In the genomic region with DNA sequence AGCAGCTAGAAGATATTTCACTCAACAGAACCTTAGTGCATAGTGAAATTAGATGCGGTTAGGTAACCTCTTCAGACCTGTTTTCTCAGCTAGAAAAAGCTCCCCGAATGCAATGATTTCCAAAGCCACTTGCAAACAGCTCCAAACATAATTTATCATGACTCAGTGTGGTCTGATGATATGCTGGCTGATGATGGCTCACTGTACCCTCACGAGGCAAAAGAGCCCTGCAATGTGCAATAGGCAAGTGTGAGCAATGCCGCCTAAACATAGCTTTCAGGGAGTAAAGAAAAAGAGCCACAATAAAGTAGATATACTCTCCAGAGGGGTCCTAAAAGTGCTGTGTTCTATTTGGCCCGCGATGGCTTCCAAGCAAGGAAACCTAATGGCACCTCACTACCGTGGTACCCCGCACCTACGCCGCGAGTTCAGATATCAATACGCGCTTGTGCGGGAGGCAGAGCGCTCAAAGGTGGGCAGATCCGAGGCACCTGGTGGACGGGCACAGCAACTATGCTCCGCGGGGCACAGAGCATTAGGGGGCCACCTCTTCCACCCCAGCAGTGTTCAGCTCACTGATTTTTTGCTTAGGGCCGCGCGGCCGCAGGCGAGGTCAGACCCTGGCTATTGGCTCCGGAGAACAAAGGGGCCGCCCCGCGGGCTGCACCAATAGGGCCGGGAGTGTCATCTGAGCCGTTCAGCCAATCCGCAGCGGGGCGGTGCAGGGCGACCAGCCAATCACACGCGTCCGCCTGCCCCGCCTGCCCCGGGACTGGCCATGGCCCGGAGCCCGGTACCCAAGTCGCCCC, we compare ENCODE assay signal across 8 mouse cellular contexts. TPM values are rescaled to one million over a fixed set of nuclear protein-coding genes. Genes with fewer than 3 reads are reported as not detected.
DNase-seq lines count a peak whose midpoint lies in the region; ATAC-seq and TF ChIP-seq lines count a peak whose summit lies in the region.

A gene (plus strand): TSS at position 793 of the 809 bp plus-strand sequence.

- H3K27me3 ChIP-seq in cerebellum, adult 2 months (ENCODE audit: control insufficient read depth, insufficient read depth, low read length), result no peaks in the 10 kb centered on the region
- H3K27me3 ChIP-seq in forebrain, postnatal 0 days (ENCODE audit: insufficient read depth, low read length), result no peaks in the 10 kb centered on the region
- H3K27me3 ChIP-seq in lung, embryonic 14.5 days (ENCODE audit: insufficient read depth, low read length), result no peaks in the 10 kb centered on the region

- peaks cover 6% of the 10 kb centered on the region for H3K4me1 ChIP-seq in cerebellum, adult 2 months (ENCODE audit: control insufficient read depth, insufficient read depth, low read length)
- peaks cover 9% of the 10 kb centered on the region; the same call in 1 of the 2 replicates for H3K4me1 ChIP-seq in forebrain, postnatal 0 days (ENCODE audit: insufficient read depth)
- peaks cover 3% of the 10 kb centered on the region for H3K4me1 ChIP-seq in lung, embryonic 14.5 days (ENCODE audit: insufficient read depth)

- peak; percentile 99 for ATAC-seq in forebrain, postnatal 0 days
- ATAC-seq in lung, embryonic 14.5 days (ENCODE audit: insufficient read depth), result peak; percentile 99
- ATAC-seq in neutrophil, adult 5-6 weeks (ENCODE audit: extremely low read depth, insufficient number of reproducible peaks, low FRiP score, poor library complexity, severe bottlenecking), result peak; percentile 98

- no peak for TF ChIP-seq CTCF in cerebellum, adult 2 months (IDR thresholded peaks at IDR 0.05; ENCODE audit: borderline replicate concordance, insufficient read depth, low read depth, low read length)
- no peak for TF ChIP-seq CTCF in forebrain, postnatal 0 days (IDR thresholded peaks at IDR 0.05; ENCODE audit: low read depth)
- peak; percentile 17; the same call in 1 of the 2 replicates for TF ChIP-seq CTCF in lung, embryonic 14.5 days (IDR thresholded peaks at IDR 0.05; ENCODE audit: low read depth)

- peak; percentile 71; the same call in 1 of the 2 replicates for TF ChIP-seq POLR2A in cerebellum, adult 2 months (IDR thresholded peaks at IDR 0.05; ENCODE audit: borderline replicate concordance, insufficient read depth, low read length)

- peak within 1 kb of the TSS; percentile 97 for H3K4me2 ChIP-seq in forebrain, postnatal 0 days (ENCODE audit: low read depth)
- peak within 1 kb of the TSS; percentile 94 for H3K4me2 ChIP-seq in lung, embryonic 14.5 days

- peak within 1 kb of the TSS; percentile 86 for H3K27ac ChIP-seq in cerebellum, adult 2 months (ENCODE audit: insufficient read depth, low read length)
- peak within 1 kb of the TSS; percentile 91 for H3K27ac ChIP-seq in forebrain, postnatal 0 days (ENCODE audit: low read depth, low read length)
- peak within 1 kb of the TSS; percentile 67 for H3K27ac ChIP-seq in lung, embryonic 14.5 days (ENCODE audit: low read depth)

- H3K4me3 ChIP-seq in cerebellum, adult 2 months (replicated peaks; ENCODE audit: insufficient read depth, low read depth, low read length), result peak within 1 kb of the TSS; percentile 88
- peak within 1 kb of the TSS; percentile 70 for H3K4me3 ChIP-seq in forebrain, postnatal 0 days (ENCODE audit: low read depth, low read length)
- H3K4me3 ChIP-seq in lung, embryonic 14.5 days (ENCODE audit: low read depth, low read length), result peak within 1 kb of the TSS; percentile 76

- peak; percentile 86 for DNase-seq in ES-CJ7 (ENCODE audit: low read depth, low spot score)
- DNase-seq in cerebellum, adult 2 months, result peak; percentile 98 to 99
- DNase-seq in forebrain, postnatal 0 days, result peak; percentile 97
- DNase-seq in heart, postnatal 4 days, result peak; percentile 97
- peak; percentile 94 to 96 for DNase-seq in layer of hippocampus, adult 8-10 months (ENCODE audit: low spot score in 2 of 2)
- DNase-seq in lung, embryonic 14.5 days, result peak; percentile 98
- peak; percentile 95 for DNase-seq in testis, postnatal 14 days (ENCODE audit: low spot score)

- peaks cover 12% of the 10 kb centered on the region; the same call in 1 of the 2 replicates for H3K9me3 ChIP-seq in forebrain, postnatal 0 days (ENCODE audit: low read length)
- H3K9me3 ChIP-seq in lung, embryonic 14.5 days (ENCODE audit: low read depth, low read length), result peaks cover 18% of the 10 kb centered on the region

- peaks cover 25% of the 10 kb centered on the region for H3K36me3 ChIP-seq in forebrain, postnatal 0 days (ENCODE audit: insufficient read depth)
- peaks cover 38% of the 10 kb centered on the region for H3K36me3 ChIP-seq in lung, embryonic 14.5 days (ENCODE audit: insufficient read depth)

- WGBS in cerebellum, adult 2 months, result 4% methylated on average over 42 of the region's 42 CpGs
- 5% methylated on average over 42 of the region's 42 CpGs for WGBS in forebrain, postnatal 0 days
- 4% methylated on average over 42 of the region's 42 CpGs for WGBS in lung, embryonic 14.5 days

- peak within 1 kb of the TSS; percentile 94 for H3K9ac ChIP-seq in forebrain, postnatal 0 days
- peak within 1 kb of the TSS; percentile 83 for H3K9ac ChIP-seq in lung, embryonic 14.5 days

RNA-seq across cellular contexts. Expression of the gene that starts here (rescaled TPM):
- polyA plus RNA-seq in cerebellum, adult 2 months (2012; rRNA removed), result 7.4 and 7.6 TPM in 2 replicates
- total RNA-seq in forebrain, postnatal 0 days (2014; rRNA removed), result 10.2 and 10.3 TPM in 2 replicates
- 8.9 and 11.5 TPM in 2 replicates for polyA plus RNA-seq in forebrain, postnatal 0 days (2015; fragmentation: Nextera tagmentation; extraction: Ambion mirVana)
- total RNA-seq in heart, postnatal 4 days (2021), result 1 to 10 TPM; 4.0 to 5.4 TPM
- total RNA-seq in layer of hippocampus, adult 8-10 months (2022), result 10 to 100 TPM in 1 of 4 experiments, 1 to 10 TPM in 3; 7.7 to 10.6 (median 9.1) TPM
- polyA plus RNA-seq in lung, embryonic 14.5 days (2014; fragmentation: Nextera tagmentation; extraction: Ambion mirVana), result 7.6 and 7.8 TPM in 2 replicates
- 1.1 and 2.6 TPM in 2 replicates for total RNA-seq in neutrophil, adult 5-6 weeks (2017)

Comparison
In these comparisons a context has a peak if more than half of its experiments do, and no peak if none do; other contexts are left out.
1. Peak in every context shown above with its lines: DNase-seq, ATAC-seq, H3K4me3 ChIP-seq and H3K27ac ChIP-seq.